Mouse (Mus musculus): ENCODE measurements at regions not wholly inside any gene's neighbourhood (a gene's known extent, or its start where the extent isn't known, plus 50 kb on each side); places are given as distances from the start of the nearest gene placed in this dataset.
A peak's percentile ranks its signal among the peaks of the same experiment; 100 is the strongest.

GRCm38 (mm10) chr8:11071162-11071561, 62.9 kb upstream of the Irs2 start:
- TF ChIP-seq CTCF (conservative IDR thresholded peaks at IDR 0.05; ENCODE audit: insufficient read depth, insufficient read length, low read depth, low read length) (peak; percentile 46), POLR2A (IDR thresholded peaks at IDR 0.05; ENCODE audit: low read depth, low read length) (no peak)
